Mouse (Mus musculus): Measurements from ENCODE around the gene Pilrb1. TPM values are rescaled to one million over a fixed set of nuclear protein-coding genes. Genes with fewer than 3 reads are reported as not detected.
"Not testable (repeated sequence)": the region's sequence is repeated elsewhere in the genome, so short reads cannot be mapped to it uniquely, and the experiment has no call there.

Gene Pilrb1
- polyA plus RNA-seq, 1 experiment from 2014 or later, result 0.26 TPM

DNA sequence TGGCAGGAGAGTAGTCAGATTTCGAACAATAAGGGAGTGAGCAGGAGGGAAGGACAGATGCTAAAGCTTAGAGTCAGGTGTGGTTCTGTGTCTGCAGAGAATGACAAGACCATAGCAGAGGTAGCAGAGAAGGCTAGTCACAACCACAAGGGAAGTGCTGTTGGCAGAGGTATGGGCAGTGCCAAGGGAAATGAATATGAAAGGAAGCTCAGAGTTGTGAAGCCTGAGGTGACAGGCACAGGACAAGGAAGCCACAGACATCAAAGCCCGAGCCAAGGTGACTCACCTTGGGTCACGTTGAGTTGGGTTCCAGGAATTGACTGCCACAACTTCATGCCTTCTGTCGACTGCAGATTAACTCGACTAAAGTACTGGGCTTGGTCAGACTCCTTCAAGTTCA, 1.0 kb downstream of the Pilrb1 start:
- not testable (repeated sequence) for H3K36me3 ChIP-seq; H3K9me3 ChIP-seq; H3K27ac ChIP-seq; H3K4me3 ChIP-seq; DNase-seq (ENCODE audit: low spot score); H3K27me3 ChIP-seq (ENCODE audit: insufficient read depth, poor library complexity, severe bottlenecking); H3K4me1 ChIP-seq
- WGBS, result 68% methylated on average over 5 of the region's 5 CpGs

DNA sequence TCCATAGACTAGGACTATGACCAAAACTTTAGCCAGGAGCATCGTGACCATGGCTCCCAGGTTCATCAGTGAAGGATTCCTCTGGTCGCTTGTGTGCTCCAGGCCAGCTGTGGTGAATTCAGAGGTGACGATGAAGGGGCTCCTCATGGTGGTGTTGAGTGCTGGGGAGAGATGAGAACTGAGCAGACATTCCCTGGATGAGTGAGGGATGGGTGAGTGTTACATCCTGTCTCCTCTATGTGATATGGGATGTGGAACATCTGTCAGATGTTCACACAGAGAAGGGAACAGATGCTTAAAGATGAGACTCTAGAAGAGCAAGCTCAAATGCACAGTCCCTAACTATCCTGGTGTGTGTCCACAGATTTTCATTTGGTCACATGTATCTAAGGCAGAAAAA, 3.0 kb downstream of the Pilrb1 start:
- not testable (repeated sequence) for DNase-seq (ENCODE audit: low spot score); H3K4me1 ChIP-seq; H3K27ac ChIP-seq; H3K9me3 ChIP-seq; H3K4me3 ChIP-seq; H3K27me3 ChIP-seq (ENCODE audit: insufficient read depth, poor library complexity, severe bottlenecking); H3K36me3 ChIP-seq
- WGBS, result 75% methylated on average over 3 of the region's 3 CpGs

DNA sequence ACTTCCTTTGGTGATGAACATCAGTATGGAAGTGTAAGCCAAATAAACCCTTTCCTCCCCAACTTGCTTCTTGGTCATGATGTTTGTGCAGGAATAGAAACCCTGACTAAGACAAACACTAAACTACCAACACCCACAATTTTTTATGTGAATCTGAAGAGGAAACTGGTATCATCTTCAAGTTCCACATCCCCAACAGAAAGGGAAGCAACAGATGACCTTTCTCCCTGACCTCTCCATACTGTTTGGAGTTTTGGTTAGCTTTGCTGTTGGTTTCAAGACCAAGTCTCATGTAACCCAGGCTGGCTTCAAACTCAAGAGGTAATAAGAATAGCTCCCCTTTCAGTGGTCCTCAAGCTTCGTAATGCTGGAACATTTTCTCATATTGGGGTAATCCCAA, 7.6 kb downstream of the Pilrb1 start:
- H3K4me3 ChIP-seq; H3K27ac ChIP-seq; H3K4me1 ChIP-seq; H3K27me3 ChIP-seq (ENCODE audit: insufficient read depth, poor library complexity, severe bottlenecking); H3K9me3 ChIP-seq; DNase-seq (ENCODE audit: low spot score); H3K36me3 ChIP-seq: not testable (repeated sequence)
- WGBS, result 80% methylated on average over 1 of the region's 1 CpGs

DNA sequence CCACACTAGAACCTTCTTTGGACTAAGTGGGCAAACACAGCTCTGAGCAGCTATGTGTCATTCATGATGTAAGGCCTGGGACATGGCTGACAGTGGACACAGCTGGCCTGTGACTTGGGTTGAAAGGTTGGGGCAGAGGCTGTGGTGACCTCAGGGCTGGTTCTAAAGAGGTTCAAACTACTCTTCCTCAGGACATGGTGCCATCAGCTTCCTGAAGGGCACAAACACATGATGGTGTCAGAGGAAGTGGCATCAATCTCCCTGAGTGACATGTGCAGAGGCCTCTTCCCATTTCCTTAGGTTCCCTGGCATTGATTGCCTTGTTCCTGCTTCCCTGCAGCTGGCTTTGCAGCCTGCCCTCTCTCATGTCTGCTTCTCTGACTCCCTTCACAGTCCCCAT, 20.8 kb downstream of the Pilrb1 start:
- not testable (repeated sequence) for H3K27me3 ChIP-seq (ENCODE audit: insufficient read depth, poor library complexity, severe bottlenecking); DNase-seq (ENCODE audit: low spot score); H3K27ac ChIP-seq; H3K36me3 ChIP-seq; H3K9me3 ChIP-seq; H3K4me3 ChIP-seq; H3K4me1 ChIP-seq

DNA sequence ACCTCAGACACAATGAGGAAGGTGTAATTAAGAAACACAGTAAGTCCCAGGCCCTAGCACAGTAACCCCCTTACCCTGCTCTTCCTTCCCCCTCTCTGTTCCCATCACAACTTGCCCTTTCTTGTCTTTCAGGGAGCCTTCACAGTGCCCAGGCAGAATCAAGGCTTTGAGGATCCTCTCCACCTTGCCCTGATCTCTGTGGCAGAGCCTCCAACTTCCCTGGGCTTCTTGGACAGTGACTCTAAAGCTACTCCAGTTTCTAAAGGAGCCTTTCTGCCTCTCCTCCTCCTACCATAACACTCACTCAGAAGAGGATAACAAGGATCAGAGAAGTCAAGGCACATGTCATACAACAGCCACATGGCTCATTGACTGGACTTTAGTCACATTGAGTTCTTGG, 21.3 kb downstream of the Pilrb1 start:
- no peaks in the 10 kb centered on the region for H3K27me3 ChIP-seq (ENCODE audit: insufficient read depth, poor library complexity, severe bottlenecking)
- no peak overlapping the region for H3K4me3 ChIP-seq
- no peaks in the 10 kb centered on the region for H3K9me3 ChIP-seq
- H3K4me1 ChIP-seq, result no peaks in the 10 kb centered on the region
- H3K27ac ChIP-seq, result no peak overlapping the region
- DNase-seq (ENCODE audit: low spot score), result no peak
- H3K36me3 ChIP-seq, result no peaks in the 10 kb centered on the region

DNA sequence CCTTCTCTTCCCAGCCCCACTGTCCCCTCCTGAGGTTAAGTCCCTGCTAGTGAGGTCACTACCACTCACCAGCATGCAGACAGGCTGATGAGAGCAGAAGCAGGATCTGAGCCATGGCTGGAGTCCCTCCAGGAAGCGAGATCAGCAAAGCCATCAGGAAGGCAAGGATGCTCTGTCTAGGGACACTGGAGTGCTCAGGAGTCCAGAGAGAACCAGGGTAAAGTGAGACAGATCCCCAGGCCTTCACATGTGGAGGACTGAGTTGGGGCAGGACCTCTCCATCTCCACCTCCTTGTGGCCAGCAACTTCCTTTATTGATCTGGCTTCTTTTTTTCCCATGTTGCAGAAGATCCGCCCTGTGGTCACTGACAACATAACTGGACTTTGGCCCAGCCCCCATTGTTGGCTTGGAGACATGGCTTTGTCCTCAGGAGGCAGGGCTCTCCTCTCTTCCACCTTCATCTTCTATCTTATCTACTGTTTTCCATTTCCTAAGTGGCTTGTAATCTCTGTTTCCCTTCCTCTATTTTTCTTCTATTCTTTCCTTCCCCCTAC, 21.9 kb downstream of the Pilrb1 start, which contains the start of gene Pilra:
TSS of gene Pilra (minus strand) at position 316 of the 555 bp plus-strand sequence.
- not testable (repeated sequence) for DNase-seq (ENCODE audit: low spot score); H3K4me1 ChIP-seq; H3K4me3 ChIP-seq; H3K9me3 ChIP-seq; H3K36me3 ChIP-seq; H3K27ac ChIP-seq; H3K27me3 ChIP-seq (ENCODE audit: insufficient read depth, poor library complexity, severe bottlenecking)
- WGBS, result 39% methylated on average over 2 of the region's 2 CpGs

DNA sequence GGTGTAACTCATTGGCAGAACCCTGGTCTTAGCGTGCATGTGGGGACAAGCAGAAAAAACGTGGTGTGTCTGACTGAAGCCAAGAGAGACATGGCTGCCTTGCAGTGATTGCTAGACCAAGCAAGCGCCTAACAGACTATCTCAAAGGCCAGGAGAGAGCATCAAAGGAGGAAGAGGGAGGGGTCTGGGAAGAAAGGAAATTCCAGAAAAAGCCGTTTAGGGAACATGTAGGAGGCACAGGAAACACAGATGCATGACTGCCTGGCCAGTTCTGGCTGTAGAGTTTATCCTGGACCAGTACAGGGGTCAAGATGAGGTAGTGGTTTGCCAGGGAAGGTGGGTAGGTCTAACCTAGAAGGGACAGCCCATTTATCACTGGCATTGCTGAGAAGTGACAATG, 24.4 kb downstream of the Pilrb1 start:
- no peaks in the 10 kb centered on the region for H3K9me3 ChIP-seq
- H3K4me3 ChIP-seq, result no peak overlapping the region
- H3K36me3 ChIP-seq, result no peaks in the 10 kb centered on the region
- no peaks in the 10 kb centered on the region for H3K27me3 ChIP-seq (ENCODE audit: insufficient read depth, poor library complexity, severe bottlenecking)
- H3K4me1 ChIP-seq, result no peaks in the 10 kb centered on the region
- DNase-seq (ENCODE audit: low spot score), result no peak
- H3K27ac ChIP-seq, result no peak overlapping the region
- WGBS, result 53% methylated on average over 4 of the region's 4 CpGs

DNA sequence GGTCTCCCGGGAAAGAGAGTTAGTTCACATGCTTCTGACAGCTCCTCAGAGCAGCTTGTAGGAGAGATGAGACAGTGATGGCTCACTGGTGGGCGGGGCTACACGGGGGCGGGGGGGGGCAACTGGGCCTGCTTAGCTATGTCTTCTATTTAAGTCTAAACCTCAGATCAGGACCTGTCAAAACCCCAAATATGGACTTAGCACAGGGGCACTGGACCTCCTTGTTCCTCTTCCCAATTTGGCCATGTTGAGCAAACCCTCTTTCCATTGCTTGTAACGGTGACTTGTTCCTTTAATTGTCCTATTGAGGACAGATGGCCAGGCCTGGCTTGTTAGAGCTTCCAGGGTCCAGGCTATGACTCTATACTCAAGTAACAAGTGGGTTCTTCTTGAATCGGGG, 26.4 kb downstream of the Pilrb1 start:
- no peaks in the 10 kb centered on the region for H3K4me1 ChIP-seq
- H3K9me3 ChIP-seq, result no peaks in the 10 kb centered on the region
- no peak for DNase-seq (ENCODE audit: low spot score)
- H3K36me3 ChIP-seq, result no peaks in the 10 kb centered on the region
- no peak overlapping the region for H3K27ac ChIP-seq
- 71% methylated on average over 6 of the region's 6 CpGs for WGBS
- no peak overlapping the region for H3K4me3 ChIP-seq
- no peaks in the 10 kb centered on the region for H3K27me3 ChIP-seq (ENCODE audit: insufficient read depth, poor library complexity, severe bottlenecking)

DNA sequence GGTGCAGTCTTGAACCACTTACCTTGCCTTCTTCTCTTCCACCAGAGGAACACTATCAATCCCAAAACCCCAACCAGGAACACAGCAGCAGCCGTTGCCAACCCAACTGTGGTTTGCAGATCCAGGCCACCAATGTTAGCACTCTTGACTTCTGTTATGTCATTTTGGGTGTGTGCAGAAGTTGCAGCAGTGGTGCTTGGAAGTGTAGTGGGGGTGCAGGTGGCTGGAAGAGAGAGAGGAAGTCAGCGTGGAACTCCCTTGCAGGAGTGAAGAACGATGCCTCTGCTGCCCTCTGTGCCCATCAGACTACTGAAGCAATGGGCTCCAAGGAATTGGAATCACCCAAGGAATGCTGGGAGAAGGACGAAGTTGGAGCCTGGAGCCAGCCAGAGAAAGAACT, 26.8 kb downstream of the Pilrb1 start:
- Histone ChIP-seq H3K4me1 (no peaks in the 10 kb centered on the region), H3K9me3 (no peaks in the 10 kb centered on the region), H3K27me3 (ENCODE audit: insufficient read depth, poor library complexity, severe bottlenecking) (no peaks in the 10 kb centered on the region), H3K27ac (no peak overlapping the region), H3K36me3 (no peaks in the 10 kb centered on the region), H3K4me3 (no peak overlapping the region)
- no peak for DNase-seq (ENCODE audit: low spot score)
- 88% methylated on average over 4 of the region's 4 CpGs for WGBS

DNA sequence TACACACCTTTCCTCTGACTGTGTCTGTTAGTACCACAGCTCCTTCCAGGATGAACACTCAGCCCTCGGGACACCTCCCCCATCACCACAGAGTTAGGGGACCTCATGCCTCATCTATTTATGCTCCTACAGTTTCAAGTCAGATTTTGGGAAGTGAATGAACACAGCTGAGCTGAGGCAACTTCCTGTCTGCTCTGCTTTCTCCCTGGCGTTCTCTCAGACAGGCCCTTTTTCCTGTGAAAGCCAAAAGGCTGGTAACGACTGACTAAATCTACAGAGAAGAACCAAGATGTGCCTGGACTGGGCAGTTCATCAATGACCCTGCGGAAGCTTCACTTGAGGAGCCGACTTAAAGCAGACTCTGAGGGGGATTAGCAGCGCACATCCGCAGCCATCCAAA, 27.7 kb downstream of the Pilrb1 start:
- Histone ChIP-seq H3K36me3 (no peaks in the 10 kb centered on the region), H3K4me1 (no peaks in the 10 kb centered on the region), H3K27me3 (ENCODE audit: insufficient read depth, poor library complexity, severe bottlenecking) (no peaks in the 10 kb centered on the region), H3K27ac (no peak overlapping the region), H3K9me3 (no peaks in the 10 kb centered on the region), H3K4me3 (no peak overlapping the region)
- WGBS, result 73% methylated on average over 7 of the region's 7 CpGs
- no peak for DNase-seq (ENCODE audit: low spot score)

DNA sequence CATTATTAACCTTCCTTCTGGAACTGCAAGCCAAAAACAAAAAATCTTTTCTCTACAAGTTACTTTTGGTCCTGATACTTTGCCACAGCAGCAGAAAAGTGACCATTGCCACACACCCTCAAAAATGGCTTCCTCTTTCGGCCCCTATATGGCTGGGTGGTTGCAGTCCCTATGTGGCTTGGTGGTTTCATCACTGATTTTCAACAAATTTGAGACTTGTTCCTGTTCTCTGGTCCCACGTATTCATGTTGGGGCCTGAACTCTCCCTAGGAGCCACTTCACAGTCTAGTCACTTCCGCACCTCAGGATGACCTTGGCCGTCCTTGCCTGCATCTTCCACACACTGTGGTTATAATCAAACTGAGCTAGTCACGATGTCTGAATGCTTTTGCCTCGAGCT, 29.2 kb downstream of the Pilrb1 start:
- Histone ChIP-seq H3K36me3 (no peaks in the 10 kb centered on the region), H3K27ac (no peak overlapping the region), H3K27me3 (ENCODE audit: insufficient read depth, poor library complexity, severe bottlenecking) (no peaks in the 10 kb centered on the region), H3K9me3 (no peaks in the 10 kb centered on the region), H3K4me1 (no peaks in the 10 kb centered on the region), H3K4me3 (no peak overlapping the region)
- no peak for DNase-seq (ENCODE audit: low spot score)
- 76% methylated on average over 6 of the region's 6 CpGs for WGBS

DNA sequence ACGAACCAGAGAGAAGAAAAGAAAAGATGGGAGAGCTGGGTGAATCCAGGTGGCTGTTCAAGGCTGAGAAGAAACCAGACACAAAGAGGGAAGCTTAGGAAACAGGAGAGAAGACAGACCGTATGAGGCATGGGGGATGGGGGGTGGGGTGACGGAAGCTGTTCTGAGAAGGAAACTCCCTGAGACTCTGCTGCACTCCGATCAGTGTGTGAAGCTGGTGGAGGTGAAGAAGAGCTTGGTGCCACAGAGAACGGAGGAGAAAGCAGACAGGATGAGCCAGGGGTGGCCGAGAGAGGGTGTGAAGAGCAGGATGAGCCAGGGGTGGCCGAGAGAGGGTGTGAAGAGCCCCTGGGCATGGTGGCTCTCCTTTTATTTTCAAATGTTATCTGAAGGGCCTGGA, 31.5 kb downstream of the Pilrb1 start:
- Histone ChIP-seq H3K27ac (no peak overlapping the region), H3K27me3 (ENCODE audit: insufficient read depth, poor library complexity, severe bottlenecking) (no peaks in the 10 kb centered on the region), H3K9me3 (no peaks in the 10 kb centered on the region), H3K36me3 (no peaks in the 10 kb centered on the region), H3K4me3 (no peak overlapping the region), H3K4me1 (no peaks in the 10 kb centered on the region)
- no peak for DNase-seq (ENCODE audit: low spot score)
- 34% methylated on average over 7 of the region's 7 CpGs for WGBS

DNA sequence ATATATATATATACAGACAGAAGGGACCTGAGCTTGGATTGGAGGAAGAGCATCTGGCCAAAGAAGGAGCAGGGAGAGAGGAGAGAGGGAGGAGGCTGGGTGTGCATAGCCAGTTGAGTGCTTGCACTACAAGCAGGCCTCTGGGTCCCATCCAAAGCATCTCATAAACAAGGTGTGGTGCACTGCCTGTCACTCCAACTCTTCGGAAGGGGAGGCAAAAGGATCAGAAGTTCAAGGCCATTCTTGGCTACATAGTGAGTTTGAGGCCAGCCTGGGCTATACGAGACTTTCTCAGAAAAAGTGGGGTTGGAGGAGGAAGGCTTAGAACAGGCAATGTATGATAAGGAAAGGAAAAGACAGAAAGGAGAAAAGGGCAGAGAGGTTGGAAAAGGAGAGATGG, 31.9 kb downstream of the Pilrb1 start:
- 74% methylated on average over 2 of the region's 2 CpGs for WGBS
- Histone ChIP-seq H3K4me3 (no peak overlapping the region), H3K9me3 (no peaks in the 10 kb centered on the region), H3K36me3 (no peaks in the 10 kb centered on the region), H3K27ac (no peak overlapping the region), H3K27me3 (ENCODE audit: insufficient read depth, poor library complexity, severe bottlenecking) (no peaks in the 10 kb centered on the region), H3K4me1 (no peaks in the 10 kb centered on the region)
- DNase-seq (ENCODE audit: low spot score), result no peak

DNA sequence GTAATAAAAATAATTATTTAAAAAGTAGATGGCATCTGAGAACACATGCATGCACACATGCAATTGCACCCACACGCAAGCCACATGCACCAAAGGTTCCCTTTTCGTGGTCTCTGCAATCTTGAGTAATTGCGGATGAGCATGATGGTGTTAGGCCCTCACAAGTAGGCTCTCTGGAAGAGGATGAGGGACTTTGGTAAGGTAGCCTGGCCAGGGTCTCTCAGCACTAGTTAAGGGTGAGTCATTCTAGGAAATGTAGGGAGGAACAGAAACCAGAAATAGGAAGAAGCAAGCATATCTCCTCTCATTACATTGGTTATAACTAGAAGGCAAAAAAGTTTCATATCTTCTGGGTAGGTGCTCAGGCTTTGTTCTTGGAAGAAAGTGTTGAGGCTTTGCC, 32.9 kb downstream of the Pilrb1 start:
- no peak overlapping the region for H3K27ac ChIP-seq
- WGBS, result 88% methylated on average over 3 of the region's 3 CpGs
- no peak overlapping the region for H3K4me3 ChIP-seq
- no peak for DNase-seq (ENCODE audit: low spot score)
- H3K27me3 ChIP-seq (ENCODE audit: insufficient read depth, poor library complexity, severe bottlenecking), result no peaks in the 10 kb centered on the region
- H3K9me3 ChIP-seq, result no peaks in the 10 kb centered on the region
- H3K4me1 ChIP-seq, result no peaks in the 10 kb centered on the region
- H3K36me3 ChIP-seq, result no peaks in the 10 kb centered on the region
